Mouse (Mus musculus): ENCODE measurements around the gene Srr. TPM values are rescaled to one million over a fixed set of nuclear protein-coding genes. Genes with fewer than 3 reads are reported as not detected.

The Srr gene
- polyA plus RNA-seq, 1 experiment from 2014 or later, result 45.9 TPM

- H3K9me3 ChIP-seq (replicated peaks; ENCODE audit: control insufficient read depth, low read length), result no peaks in the 10 kb centered on the region
- DNase-seq (ENCODE audit: low spot score), result peak; percentile 41
- H3K27ac ChIP-seq (ENCODE audit: low read depth, low read length), result peak overlapping the region; percentile 55; the same call in 1 of the 2 replicates
- H3K27me3 ChIP-seq (replicated peaks; ENCODE audit: control insufficient read depth, insufficient read depth, low read length), result no peaks in the 10 kb centered on the region
- no peak; the same call in 1 of the 2 replicates for ATAC-seq
- H3K9ac ChIP-seq (ENCODE audit: low read length), result no peak overlapping the region
- H3K4me3 ChIP-seq (ENCODE audit: low read depth, low read length), result no peak overlapping the region
- H3K36me3 ChIP-seq (ENCODE audit: control insufficient read depth, insufficient read depth, low read length), result peaks cover 16% of the 10 kb centered on the region
- 72% methylated on average over 6 of the region's 6 CpGs for WGBS
- no peak overlapping the region for H3K4me2 ChIP-seq (ENCODE audit: low read length)
- H3K4me1 ChIP-seq (ENCODE audit: control insufficient read depth, insufficient read depth, low read length), result peaks cover 3% of the 10 kb centered on the region; the same call in 1 of the 2 replicates
Measured at GRCm38 (mm10) chr11:74919249-74919648, 6.5 kb downstream of the Srr start.

GRCm38 (mm10) chr11:74912492-74912891 is 13.3 kb downstream of the Srr start:
- no peak overlapping the region for H3K27ac ChIP-seq (ENCODE audit: low read depth, low read length)
- H3K4me3 ChIP-seq (ENCODE audit: low read depth, low read length), result no peak overlapping the region
- H3K9me3 ChIP-seq (replicated peaks; ENCODE audit: control insufficient read depth, low read length), result no peaks in the 10 kb centered on the region
- no peak overlapping the region for H3K4me2 ChIP-seq (ENCODE audit: low read length)
- no peak overlapping the region for H3K9ac ChIP-seq (ENCODE audit: low read length)
- H3K4me1 ChIP-seq (ENCODE audit: control insufficient read depth, insufficient read depth, low read length), result no peaks in the 10 kb centered on the region
- H3K36me3 ChIP-seq (ENCODE audit: control insufficient read depth, insufficient read depth, low read length), result peaks cover 27% of the 10 kb centered on the region
- 84% methylated on average over 3 of the region's 3 CpGs for WGBS
- H3K27me3 ChIP-seq (replicated peaks; ENCODE audit: control insufficient read depth, insufficient read depth, low read length), result no peaks in the 10 kb centered on the region
- DNase-seq (ENCODE audit: low spot score) (no peak), ATAC-seq (no peak)

- Histone ChIP-seq H3K9me3 (replicated peaks; ENCODE audit: control insufficient read depth, low read length) (no peaks in the 10 kb centered on the region), H3K27ac (ENCODE audit: low read depth, low read length) (no peak overlapping the region), H3K9ac (ENCODE audit: low read length) (no peak overlapping the region), H3K27me3 (replicated peaks; ENCODE audit: control insufficient read depth, insufficient read depth, low read length) (no peaks in the 10 kb centered on the region), H3K36me3 (ENCODE audit: control insufficient read depth, insufficient read depth, low read length) (peaks cover 51% of the 10 kb centered on the region), H3K4me2 (ENCODE audit: low read length) (no peak overlapping the region), H3K4me3 (ENCODE audit: low read depth, low read length) (no peak overlapping the region), H3K4me1 (ENCODE audit: control insufficient read depth, insufficient read depth, low read length) (no peaks in the 10 kb centered on the region)
- ATAC-seq, result no peak
- WGBS, result 94% methylated on average over 4 of the region's 4 CpGs
- no peak for DNase-seq (ENCODE audit: low spot score)
Measured at GRCm38 (mm10) chr11:74909978-74910377, 15.8 kb downstream of the Srr start.

- H3K9me3 ChIP-seq (replicated peaks; ENCODE audit: control insufficient read depth, low read length), result no peaks in the 10 kb centered on the region
- H3K9ac ChIP-seq (ENCODE audit: low read length), result no peak overlapping the region
- no peak for DNase-seq (ENCODE audit: low spot score)
- no peaks in the 10 kb centered on the region for H3K4me1 ChIP-seq (ENCODE audit: control insufficient read depth, insufficient read depth, low read length)
- H3K4me3 ChIP-seq (ENCODE audit: low read depth, low read length), result no peak overlapping the region
- WGBS, result 81% methylated on average over 12 of the region's 12 CpGs
- H3K4me2 ChIP-seq (ENCODE audit: low read length), result no peak overlapping the region
- ATAC-seq, result no peak
- H3K27ac ChIP-seq (ENCODE audit: low read depth, low read length), result no peak overlapping the region
- H3K36me3 ChIP-seq (ENCODE audit: control insufficient read depth, insufficient read depth, low read length), result peaks cover 63% of the 10 kb centered on the region
- no peaks in the 10 kb centered on the region for H3K27me3 ChIP-seq (replicated peaks; ENCODE audit: control insufficient read depth, insufficient read depth, low read length)
Measured at GRCm38 (mm10) chr11:74908618-74909399, 16.9 kb downstream of the Srr start.

GRCm38 (mm10) chr11:74907850-74908249 is 17.9 kb downstream of the Srr start:
- no peaks in the 10 kb centered on the region for H3K27me3 ChIP-seq (replicated peaks; ENCODE audit: control insufficient read depth, insufficient read depth, low read length)
- H3K36me3 ChIP-seq (ENCODE audit: control insufficient read depth, insufficient read depth, low read length), result peaks cover 72% of the 10 kb centered on the region
- no peaks in the 10 kb centered on the region for H3K4me1 ChIP-seq (ENCODE audit: control insufficient read depth, insufficient read depth, low read length)
- H3K4me2 ChIP-seq (ENCODE audit: low read length), result no peak overlapping the region
- no peaks in the 10 kb centered on the region for H3K9me3 ChIP-seq (replicated peaks; ENCODE audit: control insufficient read depth, low read length)
- WGBS, result 97% methylated on average over 6 of the region's 6 CpGs
- no peak for DNase-seq (ENCODE audit: low spot score)
- no peak overlapping the region for H3K27ac ChIP-seq (ENCODE audit: low read depth, low read length)
- no peak overlapping the region for H3K9ac ChIP-seq (ENCODE audit: low read length)
- no peak for ATAC-seq
- H3K4me3 ChIP-seq (ENCODE audit: low read depth, low read length), result no peak overlapping the region

GRCm38 (mm10) chr11:74902416-74902815 is 23.3 kb downstream of the Srr start:
- Histone ChIP-seq H3K27me3 (replicated peaks; ENCODE audit: control insufficient read depth, insufficient read depth, low read length) (no peaks in the 10 kb centered on the region), H3K4me1 (ENCODE audit: control insufficient read depth, insufficient read depth, low read length) (peaks cover 3% of the 10 kb centered on the region; the same call in 1 of the 2 replicates), H3K4me3 (ENCODE audit: low read depth, low read length) (no peak overlapping the region), H3K36me3 (ENCODE audit: control insufficient read depth, insufficient read depth, low read length) (peaks cover 79% of the 10 kb centered on the region), H3K27ac (ENCODE audit: low read depth, low read length) (no peak overlapping the region), H3K4me2 (ENCODE audit: low read length) (no peak overlapping the region), H3K9me3 (replicated peaks; ENCODE audit: control insufficient read depth, low read length) (no peaks in the 10 kb centered on the region), H3K9ac (ENCODE audit: low read length) (no peak overlapping the region)
- WGBS, result 94% methylated on average over 5 of the region's 5 CpGs
- ATAC-seq (no peak), DNase-seq (ENCODE audit: low spot score) (no peak)

- peaks cover 3% of the 10 kb centered on the region; the same call in 1 of the 2 replicates for H3K4me1 ChIP-seq (ENCODE audit: control insufficient read depth, insufficient read depth, low read length)
- no peak overlapping the region for H3K27ac ChIP-seq (ENCODE audit: low read depth, low read length)
- H3K36me3 ChIP-seq (ENCODE audit: control insufficient read depth, insufficient read depth, low read length), result peaks cover 70% of the 10 kb centered on the region
Measured at GRCm38 (mm10) chr11:74901555-74901954, 24.2 kb downstream of the Srr start.

GRCm38 (mm10) chr11:74898517-74898827 is 27.3 kb downstream of the Srr start:
- DNase-seq (ENCODE audit: low spot score) (no peak), ATAC-seq (no peak)
- Histone ChIP-seq H3K4me1 (ENCODE audit: control insufficient read depth, insufficient read depth, low read length) (peaks cover 3% of the 10 kb centered on the region; the same call in 1 of the 2 replicates), H3K36me3 (ENCODE audit: control insufficient read depth, insufficient read depth, low read length) (peaks cover 40% of the 10 kb centered on the region), H3K27me3 (replicated peaks; ENCODE audit: control insufficient read depth, insufficient read depth, low read length) (no peaks in the 10 kb centered on the region), H3K9me3 (replicated peaks; ENCODE audit: control insufficient read depth, low read length) (no peaks in the 10 kb centered on the region), H3K9ac (ENCODE audit: low read length) (peak overlapping the region; percentile 78), H3K4me2 (ENCODE audit: low read length) (peak overlapping the region; percentile 77), H3K27ac (ENCODE audit: low read depth, low read length) (peak overlapping the region; percentile 84; the same call in 1 of the 2 replicates), H3K4me3 (ENCODE audit: low read depth, low read length) (peak overlapping the region; percentile 83)
- WGBS, result 0% methylated on average over 7 of the region's 7 CpGs

More at GRCm38 (mm10) chr11:74901555-74901954, 24.2 kb downstream of the Srr start:
- ATAC-seq (no peak), DNase-seq (ENCODE audit: low spot score) (no peak)
- H3K9ac ChIP-seq (ENCODE audit: low read length), result no peak overlapping the region
- no peaks in the 10 kb centered on the region for H3K27me3 ChIP-seq (replicated peaks; ENCODE audit: control insufficient read depth, insufficient read depth, low read length)
- WGBS, result 93% methylated on average over 6 of the region's 6 CpGs
- H3K4me2 ChIP-seq (ENCODE audit: low read length), result no peak overlapping the region
- H3K9me3 ChIP-seq (replicated peaks; ENCODE audit: control insufficient read depth, low read length), result no peaks in the 10 kb centered on the region
- H3K4me3 ChIP-seq (ENCODE audit: low read depth, low read length), result no peak overlapping the region

All from forebrain, embryonic 14.5 days (tissue).